Mouse (Mus musculus) kidney, embryonic 14.5 days (tissue): ENCODE data around the gene Gm20532. TPM values are rescaled to one million over a fixed set of nuclear protein-coding genes. Genes with fewer than 3 reads are reported as not detected.
A peak's percentile ranks its signal among the peaks of the same experiment; 100 is the strongest.

Source experiments
- ATAC-seq: fragments of 200-750 bp; cut with Nextera tagmentation; 2 replicates; pipeline ENCODE4 v1.8.0; 2017; ENCODE audit warnings: moderate number of reproducible peaks, mild to moderate bottlenecking, moderate TSS enrichment, moderate library complexity; ENCODE audit not compliant: low FRiP score, low TSS enrichment
- H3K27ac ChIP-seq: fragments of 300-500 bp; sonication (generic); 2 replicates; pipeline ENCODE4 v1.5.1; 2014; ENCODE audit warnings: low read depth, mild to moderate bottlenecking, low read length, moderate library complexity, mixed read lengths
- H3K27me3 ChIP-seq: fragments of 300-500 bp; sonication (generic); 2 replicates; pipeline ENCODE4 v1.6.1; 2014; ENCODE audit warnings: mild to moderate bottlenecking, low read length; ENCODE audit not compliant: control insufficient read depth, insufficient read depth
- H3K36me3 ChIP-seq: fragments of 300-500 bp; sonication (generic); 2 replicates; pipeline ENCODE4 v1.6.1; 2014; ENCODE audit warnings: low read length, mixed read lengths; ENCODE audit not compliant: control insufficient read depth, insufficient read depth
- H3K4me1 ChIP-seq: fragments of 300-500 bp; sonication (generic); 2 replicates; pipeline ENCODE4 v1.6.1; 2014; ENCODE audit warnings: low read length, mixed read lengths; ENCODE audit not compliant: control insufficient read depth, insufficient read depth
- H3K4me2 ChIP-seq: fragments of 300-500 bp; sonication (generic); replicated peaks from 2 replicates; pipeline ENCODE4 v1.6.1; 2014; ENCODE audit warnings: low read depth, mild to moderate bottlenecking, low read length
- H3K4me3 ChIP-seq: fragments of 300-500 bp; sonication (generic); 2 replicates; pipeline ENCODE4 v1.5.1; 2014; ENCODE audit warnings: mild to moderate bottlenecking, low read length
- H3K9ac ChIP-seq: fragments of 300-500 bp; sonication (generic); 2 replicates; pipeline ENCODE4 v1.6.1; 2014; ENCODE audit warnings: low read depth, mild to moderate bottlenecking, low read length, moderate library complexity
- H3K9me3 ChIP-seq: fragments of 300-500 bp; sonication (generic); 2 replicates; pipeline ENCODE4 v1.6.1; 2016; ENCODE audit warnings: low read length; ENCODE audit not compliant: control insufficient read depth
- WGBS: fragments of 180-500 bp; shearing (Covaris S2); extraction: QIAGEN DNeasy Blood & Tissue Kit; methylation state at CpG from one replicate; pipeline ENCODE4 v1.1.7; 2014; 5-methylcytosine and 5-hydroxymethylcytosine counted together
- microRNA counts: library from miRNA; unstranded; fragments of <30 nt; microRNA quantifications from one replicate; lab custom pipeline; 2017
- microRNA-seq: library from miRNA; unstranded; fragments of <30 nt; microRNA quantifications from one replicate; pipeline ENCODE4, GENCODE M21; 2016
- polyA plus RNA-seq: library from polyadenylated mRNA; unstranded; fragments of >200 nt; fragmentation: Nextera tagmentation; extraction: Ambion mirVana; gene quantifications from 2 replicates; pipeline ENCODE4 v1.2.1, GENCODE M21; 2014

Gene Gm20532
- polyA plus RNA-seq, 1 experiment from 2014 or later: not detected

DNA sequence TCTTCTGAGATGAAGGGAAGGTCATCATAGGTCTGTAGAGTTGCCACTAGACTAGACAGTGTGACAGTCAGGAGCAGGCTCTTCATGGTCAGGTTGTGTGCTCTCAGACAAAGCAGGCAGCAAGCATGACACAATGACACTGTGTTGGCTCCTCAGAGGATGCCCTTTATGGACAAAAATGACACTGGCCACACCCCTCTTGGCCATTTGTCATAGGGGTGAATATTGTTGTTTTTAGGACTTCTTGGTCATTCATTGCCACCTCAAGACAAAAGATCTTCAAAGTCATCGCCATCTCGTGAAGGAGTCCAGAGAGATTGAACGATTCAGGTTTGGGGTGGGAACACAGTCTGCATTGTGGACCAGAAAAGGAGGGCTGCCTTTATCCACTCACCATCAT lies 84.7 kb downstream of the Gm20532 start, which contains the start of gene Lcn4:
TSS of gene Lcn4 (minus strand) at position 101 of the 400 bp plus-strand sequence.
- no peak for ATAC-seq
- Histone ChIP-seq H3K4me3 (no peak within 1 kb of the TSS), H3K9me3 (no peaks in the 10 kb centered on the region), H3K27me3 (no peaks in the 10 kb centered on the region), H3K36me3 (no peaks in the 10 kb centered on the region), H3K4me1 (no peaks in the 10 kb centered on the region), H3K27ac (no peak within 1 kb of the TSS), H3K4me2 (no peak within 1 kb of the TSS), H3K9ac (no peak within 1 kb of the TSS)
- WGBS: 83% methylated on average over 3 of the region's 3 CpGs

MicroRNAs encoded within 50 kb of the gene (microRNA counts, 519-probe panel; counts per million panel counts)
- microRNA mmu-miR-126-3p (lab: Ali Mortazavi, UCI) (9,969 counts per million, percentile 99 among the panel's probes with 10 or more counts), microRNA mmu-miR-126-5p (lab: Ali Mortazavi, UCI) (5,569 counts per million, percentile 54 among the panel's probes with 10 or more counts)

Small RNA genes within 50 kb of the gene (microRNA-seq; reads per million reads assigned to microRNA genes)
- gene Mir126a (2.3 reads per million, percentile 6 among the genes with 10 or more reads in this experiment), gene Mir126b (not detected)

Other genes starting within 250 kb of the Gm20532 start
- 27.4 and 33.3 TPM in 2 replicates for gene Dnlz, start 234.5 kb upstream of the Gm20532 start, polyA plus RNA-seq
- gene Card9, start 225.7 kb upstream of the Gm20532 start, polyA plus RNA-seq: 0.24 and 0.53 TPM in 2 replicates
- gene Snapc4, start 206.0 kb upstream of the Gm20532 start, polyA plus RNA-seq: 24.6 and 29.3 TPM in 2 replicates
- 86.1 and 112 TPM in 2 replicates for gene Entr1, start 197.3 kb upstream of the Gm20532 start, polyA plus RNA-seq
- gene Pmpca, start 197.3 kb upstream of the Gm20532 start, polyA plus RNA-seq: 68.9 and 113 TPM in 2 replicates
- gene Inpp5e, start 177.4 kb upstream of the Gm20532 start, polyA plus RNA-seq: 13.7 and 24.7 TPM in 2 replicates
- gene Sec16a, start 141.4 kb upstream of the Gm20532 start, polyA plus RNA-seq: 18.9 and 43.9 TPM in 2 replicates
- gene Notch1, start 70.0 kb upstream of the Gm20532 start, polyA plus RNA-seq: 33.4 and 45.1 TPM in 2 replicates
- 172 and 194 TPM in 2 replicates for gene Egfl7, start 6.6 kb upstream of the Gm20532 start, polyA plus RNA-seq
- 30.0 and 41.4 TPM in 2 replicates for gene Agpat2, start 17.8 kb downstream of the Gm20532 start, polyA plus RNA-seq
- 30.3 and 39.1 TPM in 2 replicates for gene Fam69b, start 41.8 kb downstream of the Gm20532 start, polyA plus RNA-seq
- gene Lcn4, start 84.6 kb downstream of the Gm20532 start, polyA plus RNA-seq: not detected in 2 replicates